18 mouse cellular contexts compared by ENCODE assay signal in genomic region chr2:166141039-166141438, GRCm38 (mm10). TPM values are rescaled to one million over a fixed set of nuclear protein-coding genes. Genes with fewer than 3 reads are reported as not detected.
A peak's percentile ranks its signal among the peaks of the same experiment; 100 is the strongest.
DNase-seq lines count a peak whose midpoint lies in the region; ATAC-seq and TF ChIP-seq lines count a peak whose summit lies in the region.
"Had no signal": no experiment of that assay in that cellular context is flagged by ENCODE, and none has a peak within 500 bp of the region (broad histone marks: within the 10 kb centered on the region; RNA-seq: fewer than 3 reads in every experiment).

No protein-coding gene starts in this region.

- H3K4me2 ChIP-seq in heart, embryonic 14.5 days (ENCODE audit: low read length), result no peak overlapping the region
- no peak overlapping the region for H3K4me2 ChIP-seq in limb, embryonic 12.5 days
- H3K4me2 ChIP-seq: forebrain, embryonic 15.5 days; hindbrain, embryonic 14.5 days; intestine, embryonic 15.5 days; kidney, embryonic 15.5 days; midbrain, embryonic 13.5 days had no signal

- 75% methylated on average over 6 of the region's 6 CpGs for WGBS in heart, embryonic 14.5 days
- 93% methylated on average over 6 of the region's 6 CpGs for WGBS in limb, embryonic 12.5 days
- 95% methylated on average over 6 of the region's 6 CpGs for WGBS in limb, embryonic 10.5 days

- H3K9me3 ChIP-seq in heart, embryonic 14.5 days (ENCODE audit: control insufficient read depth, low read length), result no peaks in the 10 kb centered on the region
- no peaks in the 10 kb centered on the region for H3K9me3 ChIP-seq in limb, embryonic 12.5 days
- no peaks in the 10 kb centered on the region for H3K9me3 ChIP-seq in limb, embryonic 10.5 days (replicated peaks)
- H3K9me3 ChIP-seq: forebrain, embryonic 15.5 days; intestine, embryonic 15.5 days; kidney, embryonic 15.5 days; midbrain, embryonic 13.5 days had no signal

- no peaks in the 10 kb centered on the region for H3K27me3 ChIP-seq in heart, embryonic 14.5 days (ENCODE audit: control insufficient read depth, insufficient read depth, low read length)
- no peaks in the 10 kb centered on the region for H3K27me3 ChIP-seq in limb, embryonic 12.5 days
- no peaks in the 10 kb centered on the region for H3K27me3 ChIP-seq in limb, embryonic 10.5 days (ENCODE audit: low read depth, poor library complexity, severe bottlenecking)
- H3K27me3 ChIP-seq: forebrain, embryonic 15.5 days; intestine, embryonic 15.5 days; kidney, embryonic 15.5 days; midbrain, embryonic 13.5 days had no signal

- TF ChIP-seq CTCF in bone marrow macrophage, adult 2 months (IDR thresholded peaks at IDR 0.05; ENCODE audit: low read depth, low read length), result no peak

- H3K4me1 ChIP-seq in heart, embryonic 14.5 days (ENCODE audit: control insufficient read depth in 2 of 2, insufficient read depth in 2 of 2, low read length in 2 of 2), result peaks cover 58 to 79% of the 10 kb centered on the region in 2 experiments
- H3K4me1 ChIP-seq in limb, embryonic 12.5 days (replicated peaks), result peaks cover 63% of the 10 kb centered on the region
- peaks cover 70% of the 10 kb centered on the region for H3K4me1 ChIP-seq in limb, embryonic 10.5 days
- H3K4me1 ChIP-seq in bone marrow macrophage, adult 2 months (ENCODE audit: control insufficient read depth, insufficient read depth, low read length), result peaks cover 50% of the 10 kb centered on the region

- no peak overlapping the region for H3K4me3 ChIP-seq in heart, embryonic 14.5 days (ENCODE audit: control insufficient read depth in 1 of 2, insufficient read depth in 1 of 2, low read depth in 1 of 2, low read length in 2 of 2)
- no peak overlapping the region for H3K4me3 ChIP-seq in limb, embryonic 12.5 days (replicated peaks)
- no peak overlapping the region for H3K4me3 ChIP-seq in limb, embryonic 10.5 days
- H3K4me3 ChIP-seq in bone marrow macrophage, adult 2 months (ENCODE audit: insufficient read depth, low read length), result no peak overlapping the region
- H3K4me3 ChIP-seq: forebrain, embryonic 15.5 days; intestine, embryonic 15.5 days; kidney, embryonic 15.5 days; midbrain, embryonic 13.5 days had no signal

- DNase-seq in heart, postnatal 36 days, result no peak
- no peak for DNase-seq in limb, embryonic 10.5 days (ENCODE audit: low spot score)
- no peak for DNase-seq in ovary, postnatal 14 days (ENCODE audit: low spot score)
- no peak for DNase-seq in frontal cortex, postnatal 14 days (ENCODE audit: low spot score in 2 of 2)
- DNase-seq: B cell, adult 2 months; cerebellum, adult 2 months; liver; thymus, adult 18-20 months; thymus, postnatal 4 days had no signal

- H3K36me3 ChIP-seq in heart, embryonic 14.5 days (ENCODE audit: control insufficient read depth, insufficient read depth, low read length), result peaks cover 17% of the 10 kb centered on the region
- H3K36me3 ChIP-seq in limb, embryonic 12.5 days, result peaks cover 57% of the 10 kb centered on the region
- peaks cover 95% of the 10 kb centered on the region for H3K36me3 ChIP-seq in limb, embryonic 10.5 days
- H3K36me3 ChIP-seq: forebrain, embryonic 15.5 days; intestine, embryonic 15.5 days; midbrain, embryonic 13.5 days had no signal

- ATAC-seq in heart, embryonic 14.5 days (ENCODE audit: insufficient number of reproducible peaks, insufficient read depth, low FRiP score, low read depth), result no peak
- ATAC-seq in limb, embryonic 12.5 days (ENCODE audit: insufficient number of reproducible peaks, insufficient read depth, low FRiP score, low TSS enrichment, low read depth), result no peak
- ATAC-seq: forebrain, embryonic 15.5 days; intestine, embryonic 15.5 days; lung, postnatal 0 days; midbrain, embryonic 13.5 days had no signal

- H3K9ac ChIP-seq in heart, embryonic 14.5 days (ENCODE audit: low read length), result 0 out of 2 replicates have a peak overlapping the region, but pooled peaks have one; percentile 11
- no peak overlapping the region for H3K9ac ChIP-seq in limb, embryonic 12.5 days (replicated peaks)
- H3K9ac ChIP-seq: forebrain, embryonic 15.5 days; hindbrain, embryonic 14.5 days; intestine, embryonic 15.5 days; kidney, embryonic 15.5 days; midbrain, embryonic 13.5 days had no signal

- no peak for TF ChIP-seq POLR2A in bone marrow macrophage, adult 2 months (IDR thresholded peaks at IDR 0.05; ENCODE audit: borderline replicate concordance, low read depth, low read length)

- peak overlapping the region; percentile 40 to 81; a peak in 3 of 4 replicates for H3K27ac ChIP-seq in heart, embryonic 14.5 days (replicated peaks in 1 of 2; ENCODE audit: control insufficient read depth in 1 of 2, insufficient read depth in 1 of 2, low read depth in 2 of 2, low read length in 2 of 2)
- H3K27ac ChIP-seq in limb, embryonic 12.5 days, result 0 out of 2 replicates have a peak overlapping the region, but pooled peaks have one; percentile 29
- H3K27ac ChIP-seq in limb, embryonic 10.5 days, result no peak overlapping the region
- H3K27ac ChIP-seq in bone marrow macrophage, adult 2 months (ENCODE audit: insufficient read depth, low read depth, low read length), result peak overlapping the region; percentile 73
- H3K27ac ChIP-seq: forebrain, embryonic 15.5 days; hindbrain, embryonic 14.5 days; midbrain, embryonic 13.5 days had no signal

- intact Hi-C loops in heart, postnatal 36 days (cut with DNase I), result no loop called here

RNA-seq across cellular contexts. Expression of gene Sulf2, which starts 14.4 kb away (rescaled TPM):
- polyA plus RNA-seq in heart, embryonic 14.5 days (2014; fragmentation: Nextera tagmentation; extraction: Ambion mirVana), result 106 and 115 TPM in 2 replicates
- total RNA-seq in heart, postnatal 36 days (2021), result 10 to 100 TPM; 37.9 to 42.1 TPM
- 176 and 187 TPM in 2 replicates for polyA plus RNA-seq in limb, embryonic 12.5 days (2016; fragmentation: Nextera tagmentation; extraction: Ambion mirVana)
- polyA plus RNA-seq in limb, embryonic 10.5 days (2016; fragmentation: Nextera tagmentation; extraction: Ambion mirVana), result 157 and 188 TPM in 2 replicates
- 74.9 and 77.0 TPM in 2 replicates for polyA plus RNA-seq in bone marrow macrophage, adult 2 months (2012; ENCODE audit: insufficient read depth, insufficient read length, missing spikeins)
